Mouse (Mus musculus): ENCODE data around the gene Stard3.

Gene Stard3

DNA sequence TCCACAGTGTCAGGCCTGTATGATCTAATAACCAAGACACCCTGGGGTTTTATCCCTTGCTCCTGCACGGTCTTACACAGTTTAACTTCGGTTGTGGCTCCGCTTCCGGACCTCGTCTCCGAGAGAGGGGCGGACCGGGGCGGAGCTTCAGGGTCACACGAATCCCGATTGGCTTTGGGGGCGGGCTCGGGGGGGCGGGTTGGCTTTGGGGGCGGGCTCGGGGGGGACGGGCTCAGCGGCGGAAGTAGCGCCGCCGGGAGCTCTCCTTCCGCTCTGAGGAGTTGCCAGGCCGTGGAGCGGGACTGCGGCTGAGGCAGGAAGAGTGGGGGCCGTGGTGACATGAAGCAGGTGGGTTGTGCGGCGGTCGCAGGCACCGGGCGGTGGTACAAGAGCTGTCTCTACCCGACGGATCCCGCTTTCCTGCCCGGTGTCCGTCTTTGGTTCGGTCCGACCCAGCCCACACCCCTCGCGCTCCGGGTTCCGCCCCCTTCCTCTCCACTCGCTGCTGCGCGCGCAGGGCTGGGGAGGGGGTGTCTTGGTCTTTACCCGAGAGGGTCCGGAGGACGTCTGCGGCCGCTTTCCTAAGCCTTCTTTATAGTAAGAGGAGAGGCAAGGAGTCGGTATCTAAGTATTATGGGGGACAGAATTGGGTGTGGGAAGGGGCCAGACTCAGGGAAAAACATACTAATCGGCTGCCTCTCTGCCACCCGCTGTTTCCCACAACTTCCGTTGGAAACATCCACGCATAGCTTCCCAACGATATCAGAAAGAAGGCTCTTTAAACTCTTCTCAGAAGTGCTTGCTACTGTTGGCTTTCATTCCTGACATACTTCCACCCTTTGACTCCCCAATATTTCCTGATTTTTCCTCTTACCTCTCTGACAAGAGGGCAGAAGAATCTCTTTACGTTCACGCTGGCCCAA, at the start of gene Stard3:
TSS of gene Stard3 (plus strand) at position 208 of the 923 bp plus-strand sequence.
- DNase-seq (ENCODE audit: low read depth, low spot score) = peak; percentile 86

GRCm38 (mm10) chr11:98313790-98314323, 44.3 kb upstream of the Stard3 start:
- peak; percentile 82 for DNase-seq (ENCODE audit: low read depth, low spot score)

DNA sequence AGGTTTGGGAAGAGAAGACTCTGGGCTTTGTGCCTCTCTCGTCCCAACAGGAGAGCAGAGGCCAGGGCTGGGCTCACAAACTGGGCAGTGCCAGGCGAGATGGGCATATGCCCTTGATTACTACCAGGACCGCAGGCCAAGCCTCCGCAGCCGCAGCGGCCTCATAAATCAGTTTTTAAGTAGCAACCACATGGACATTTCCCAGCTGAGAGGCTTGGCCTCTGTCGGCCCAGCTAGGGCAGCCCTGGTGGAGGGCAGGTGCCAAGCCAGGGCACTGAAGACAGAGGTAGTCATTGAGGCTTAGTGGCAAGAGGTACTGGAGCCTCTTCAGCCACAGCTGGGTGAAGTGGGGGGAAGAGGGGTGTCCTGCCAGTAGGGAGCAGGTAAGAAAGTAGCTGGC, 40.7 kb upstream of the Stard3 start:
- no peak for DNase-seq (ENCODE audit: low read depth, low spot score)

GRCm38 (mm10) chr11:98318421-98319116, 39.6 kb upstream of the Stard3 start:
- DNase-seq (ENCODE audit: low read depth, low spot score) = no peak

GRCm38 (mm10) chr11:98319120-98319519, 39.0 kb upstream of the Stard3 start:
- DNase-seq (ENCODE audit: low read depth, low spot score) = no peak

DNA sequence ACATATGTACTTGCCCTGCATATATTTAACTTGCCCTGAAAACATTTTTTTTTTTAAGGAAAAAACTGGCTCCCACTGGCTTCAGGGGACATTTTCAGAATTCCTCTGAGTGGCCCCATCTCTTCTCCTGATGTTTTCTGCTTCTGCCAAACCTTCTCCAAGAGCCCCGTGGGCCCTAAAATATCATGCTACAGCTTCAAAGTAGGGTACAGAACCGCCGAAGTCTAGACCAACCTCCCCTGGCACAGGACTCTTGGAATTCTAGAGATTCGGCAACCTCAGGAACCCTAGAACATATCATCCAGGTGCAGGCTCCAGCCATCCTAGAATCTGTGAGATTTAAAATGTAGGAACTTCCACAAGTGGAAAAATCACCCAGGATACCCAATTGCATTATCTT, 38.6 kb upstream of the Stard3 start:
- no peak for DNase-seq (ENCODE audit: low read depth, low spot score)

DNA sequence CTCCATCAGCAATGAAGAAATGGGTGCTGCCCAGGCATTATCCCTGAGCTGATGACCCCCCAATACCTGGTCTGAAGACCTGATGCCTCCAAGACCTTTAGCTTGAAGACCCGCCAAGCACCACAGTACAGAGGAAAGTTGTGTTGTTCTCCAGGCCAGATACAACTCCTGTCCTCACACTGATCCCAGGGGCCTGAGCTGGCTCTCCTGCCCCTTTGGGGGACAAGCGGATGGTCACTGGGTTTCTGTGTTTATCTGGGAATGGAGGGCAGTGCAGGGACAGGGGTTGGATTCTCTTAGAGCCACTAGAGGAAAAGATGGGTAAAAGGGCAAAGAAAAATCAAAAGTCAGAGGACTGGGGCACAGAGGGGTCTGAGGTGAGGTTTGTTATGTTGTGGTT, 38.2 kb upstream of the Stard3 start:
- no peak for DNase-seq (ENCODE audit: low read depth, low spot score)

GRCm38 (mm10) chr11:98320381-98320780, 37.8 kb upstream of the Stard3 start:
- no peak for DNase-seq (ENCODE audit: low read depth, low spot score)

- no peak for DNase-seq (ENCODE audit: low read depth, low spot score)
Measured at GRCm38 (mm10) chr11:98320806-98321676, 37.1 kb upstream of the Stard3 start.

- no peak for DNase-seq (ENCODE audit: low read depth, low spot score)
Measured at GRCm38 (mm10) chr11:98321677-98322003, 36.5 kb upstream of the Stard3 start.

DNA sequence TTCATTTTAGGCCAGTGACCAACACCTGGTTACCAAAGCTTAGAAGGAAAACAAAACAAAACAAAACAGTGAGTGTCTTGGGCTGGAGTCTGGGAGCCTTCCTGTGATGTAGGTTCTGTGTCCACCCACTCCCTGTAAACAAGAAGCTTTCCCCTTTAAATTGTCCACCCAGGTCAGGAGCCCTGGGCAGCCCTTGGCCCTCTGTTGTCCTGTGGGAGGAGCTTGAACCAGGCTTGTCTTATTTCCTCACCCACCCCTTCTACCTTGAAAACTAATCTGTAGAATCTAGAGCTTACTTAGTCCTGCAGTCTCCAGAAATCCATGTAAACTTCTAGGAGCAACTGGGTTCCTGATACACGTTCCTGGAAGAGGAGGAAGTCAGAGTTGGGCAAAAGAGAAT, 36.0 kb upstream of the Stard3 start:
- DNase-seq (ENCODE audit: low read depth, low spot score) = no peak

DNA sequence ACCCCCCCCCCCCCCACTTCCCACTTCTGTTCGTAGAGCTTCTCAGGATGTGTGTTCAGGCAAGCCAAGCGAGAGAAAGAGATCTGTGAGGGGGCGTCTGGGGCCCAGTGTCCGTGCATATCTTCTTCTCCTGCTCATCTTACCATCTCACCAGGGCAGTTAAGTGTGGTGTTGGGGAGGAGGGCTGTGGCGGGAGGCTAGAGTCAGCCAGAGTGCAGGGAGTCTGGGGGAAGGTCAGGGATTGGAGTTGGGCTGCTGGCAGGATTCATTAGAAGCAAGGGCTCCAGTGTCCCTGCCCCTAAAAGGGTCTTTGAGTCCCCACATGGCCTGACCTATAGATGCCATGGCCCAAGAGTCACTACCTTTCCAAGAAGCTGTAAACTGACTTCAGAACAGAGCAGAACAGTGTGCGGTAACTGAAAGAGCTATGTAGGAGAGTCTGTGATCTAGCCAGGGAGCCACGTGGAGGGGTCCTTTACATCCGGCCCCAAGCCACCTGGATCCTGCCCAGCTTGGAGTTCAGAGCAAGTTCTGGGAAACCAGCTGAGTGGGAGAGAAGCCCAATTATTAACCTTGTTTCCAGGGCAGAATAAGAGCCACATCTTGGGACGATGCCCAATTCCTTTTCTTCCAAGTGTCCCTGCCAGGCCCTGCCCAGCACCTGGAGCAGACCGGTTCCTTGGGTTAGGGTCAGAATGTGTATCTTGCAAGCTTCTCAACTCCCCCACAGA, 34.9 kb upstream of the Stard3 start:
- DNase-seq (ENCODE audit: low read depth, low spot score) = no peak

DNA sequence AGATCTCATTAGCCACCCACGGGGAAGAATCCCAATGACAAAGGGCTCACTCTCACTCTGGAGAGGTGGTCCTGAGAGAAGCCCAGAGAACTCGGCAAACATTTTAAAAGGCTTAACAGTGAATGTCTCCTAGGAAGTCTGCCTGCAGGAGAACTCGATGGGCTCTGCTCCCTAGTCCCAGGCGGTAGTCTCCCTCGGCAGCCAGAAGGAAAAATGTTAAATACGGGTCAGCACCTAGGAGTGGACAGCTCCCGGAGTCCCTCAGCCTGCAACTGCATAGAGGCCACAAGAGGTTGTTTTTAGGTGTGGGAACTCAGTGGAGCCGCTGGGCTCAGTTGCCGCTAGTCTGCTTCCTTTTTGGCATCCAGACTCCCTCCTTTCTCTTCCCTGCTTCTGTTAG, 34.2 kb upstream of the Stard3 start:
- peak; percentile 69 for DNase-seq (ENCODE audit: low read depth, low spot score)

DNA sequence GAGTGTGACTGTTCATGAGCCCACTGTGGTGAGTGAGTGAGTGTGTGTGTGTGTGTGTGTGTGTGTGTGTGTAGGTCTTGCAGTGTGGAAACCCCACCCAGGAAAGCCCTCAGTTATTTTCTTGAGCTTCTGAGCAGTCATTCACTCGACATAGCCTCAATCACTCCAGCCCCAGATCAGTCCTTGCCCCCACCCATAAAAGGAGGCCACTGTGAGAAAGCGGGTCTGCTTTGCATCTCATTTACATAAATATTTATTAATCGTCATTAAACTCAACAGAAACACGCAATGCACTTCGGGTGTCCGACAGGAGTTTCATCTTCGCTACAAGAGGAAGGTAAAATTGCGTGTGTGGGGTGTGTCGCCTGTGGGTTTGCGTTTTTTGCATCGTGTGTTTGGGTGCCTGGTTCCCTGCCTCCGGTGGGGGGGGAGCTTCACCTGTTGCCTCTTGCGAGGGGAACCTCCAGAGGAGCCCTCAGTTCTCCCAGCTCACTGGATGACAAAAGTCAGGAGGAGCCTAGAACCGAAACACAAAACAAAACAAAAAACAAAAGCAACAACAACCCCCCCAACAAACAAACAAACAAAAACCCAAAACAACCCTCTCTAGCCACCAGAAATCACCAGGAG, 32.9 kb upstream of the Stard3 start:
- DNase-seq (ENCODE audit: low read depth, low spot score) = no peak

- no peak for DNase-seq (ENCODE audit: low read depth, low spot score)
Measured at GRCm38 (mm10) chr11:98325821-98326218, 32.3 kb upstream of the Stard3 start.

DNA sequence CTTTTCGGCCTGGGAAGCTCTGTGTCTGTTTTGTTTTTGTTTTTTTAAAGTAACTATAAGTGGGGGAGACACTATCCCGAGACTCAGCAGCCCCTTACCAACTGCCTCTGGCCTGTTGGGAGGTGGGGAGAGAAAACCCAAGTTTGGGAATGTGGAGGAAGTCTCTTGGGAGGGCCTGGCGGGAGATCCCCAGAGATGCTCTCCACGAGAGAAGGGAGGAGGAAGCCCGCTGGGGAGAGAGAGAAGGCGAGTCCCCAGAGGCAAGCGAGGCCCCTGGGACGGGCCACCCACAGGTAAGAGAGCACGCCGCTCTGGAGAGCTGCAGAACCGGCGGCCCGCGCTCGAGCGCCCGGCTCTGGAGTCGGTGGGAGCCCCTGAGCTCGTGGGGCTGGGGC, 31.4 kb upstream of the Stard3 start:
- DNase-seq (ENCODE audit: low read depth, low spot score) = no peak

- peak; percentile 28 for DNase-seq (ENCODE audit: low read depth, low spot score)
Measured at GRCm38 (mm10) chr11:98327136-98328030, 30.8 kb upstream of the Stard3 start.

DNA sequence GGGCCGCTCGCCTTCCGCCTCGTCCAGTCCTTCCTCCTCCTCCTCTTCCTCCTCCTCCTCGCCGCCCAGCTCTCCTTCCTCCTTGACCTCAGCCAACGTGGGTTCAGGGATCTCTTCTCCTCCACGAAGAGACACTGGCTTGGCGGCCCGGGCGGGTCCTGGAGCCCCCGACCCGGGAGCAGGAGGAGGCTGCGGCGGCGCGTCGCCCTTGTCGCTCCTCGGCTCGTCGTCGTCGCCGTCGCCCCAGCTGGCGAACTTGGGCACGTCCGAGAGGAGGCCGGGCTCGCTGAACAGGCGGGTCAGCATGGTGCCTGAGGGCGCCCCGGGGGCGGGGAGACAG, 30.2 kb upstream of the Stard3 start:
- DNase-seq (ENCODE audit: low read depth, low spot score) = no peak

DNA sequence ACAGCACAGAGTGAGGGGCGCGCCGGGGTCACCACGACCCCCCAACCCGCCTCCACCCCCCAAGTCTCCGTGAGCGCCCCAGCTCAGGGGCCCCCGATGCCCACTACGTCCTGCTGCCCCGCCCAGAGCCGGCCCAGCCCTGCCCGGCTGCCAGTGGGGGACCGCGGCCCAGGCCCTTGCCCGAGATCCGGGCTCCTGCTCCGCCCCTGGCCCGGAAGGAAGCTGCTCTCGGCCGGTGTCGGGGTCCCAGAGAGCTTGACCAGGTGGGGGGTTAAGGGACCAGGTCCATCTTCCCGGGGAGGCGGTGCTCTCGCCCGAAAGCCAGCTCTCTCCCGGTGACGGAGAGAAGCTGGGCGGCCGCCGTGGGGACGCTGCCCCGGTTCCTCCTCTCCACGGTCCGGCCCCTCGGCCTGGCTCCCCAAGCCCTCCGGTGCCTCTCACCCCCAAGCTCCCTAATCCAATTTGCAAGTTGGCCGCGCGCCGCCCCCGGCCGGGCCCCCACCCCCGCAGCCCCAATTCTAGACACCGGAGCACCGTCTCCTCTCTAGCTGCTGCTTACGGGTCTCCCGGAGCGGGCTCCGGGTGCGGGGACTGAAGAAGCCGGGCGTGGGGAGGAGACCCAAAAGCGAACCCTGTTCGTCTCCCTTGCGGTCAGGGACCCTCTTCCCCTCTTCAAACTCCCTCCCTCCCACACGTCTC, 29.6 kb upstream of the Stard3 start:
- DNase-seq (ENCODE audit: low read depth, low spot score) = no peak

All from forelimb bud, embryonic 11.5 days (tissue).